Mouse (Mus musculus) heart, postnatal 0 days (tissue): ENCODE measurements around the gene Cldn4.

ENCODE experiments used
- CTCF ChIP-seq: IDR thresholded peaks from 2 replicates; pipeline ENCODE4 v1.5.1; 2016; ENCODE audit warnings: antibody characterized with exemption, control low read depth, low read depth
- EP300 ChIP-seq: IDR thresholded peaks from 2 replicates; pipeline ENCODE4 v1.6.1; 2016; ENCODE audit warnings: antibody characterized with exemption, low read depth

DNA sequence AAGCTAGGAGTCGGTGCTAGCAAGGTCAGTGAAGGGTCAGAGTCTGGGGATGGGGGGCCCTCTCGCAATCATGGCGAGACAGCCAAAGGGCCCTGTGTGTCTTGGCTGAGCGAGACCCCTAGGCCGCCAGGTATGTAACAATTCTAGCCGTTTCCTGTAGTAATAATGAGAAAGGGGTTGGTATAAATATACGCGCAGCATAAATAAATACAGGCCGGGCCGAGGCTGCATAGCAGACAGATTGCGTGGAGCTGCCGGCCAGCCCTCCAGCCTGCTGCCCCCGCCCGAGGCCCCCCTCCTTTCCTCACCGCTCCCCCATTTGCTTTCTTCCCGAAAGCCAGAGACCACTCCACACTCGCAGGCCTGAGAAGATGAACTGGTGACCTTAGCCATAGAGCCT is 49.1 kb downstream of the Cldn4 start:
- TF ChIP-seq CTCF (no peak), EP300 (no peak)
